Mouse (Mus musculus): ENCODE data around the gene Pde7b. TPM values are rescaled to one million over a fixed set of nuclear protein-coding genes. Genes with fewer than 3 reads are reported as not detected.

The Pde7b gene
- 0.70 and 1.2 TPM in 2 replicates for polyA plus RNA-seq (2012; rRNA removed)

GRCm38 (mm10) chr10:20724906-20725305, at the start of gene Pde7b:
Pde7b (minus strand) TSS chr10:20725078.
- Histone ChIP-seq H3K27me3 (ENCODE audit: control insufficient read depth, insufficient read depth, low read length) (no peaks in the 10 kb centered on the region), H3K4me3 (ENCODE audit: control insufficient read depth, low read depth, low read length) (no peak within 1 kb of the TSS), H3K36me3 (ENCODE audit: control insufficient read depth, insufficient read depth, low read length) (no peaks in the 10 kb centered on the region), H3K4me1 (ENCODE audit: control insufficient read depth, insufficient read depth, low read length) (peaks cover 4% of the 10 kb centered on the region; the same call in 1 of the 2 replicates), H3K27ac (ENCODE audit: control insufficient read depth, insufficient read depth, low read depth, low read length) (no peak within 1 kb of the TSS)
- TF ChIP-seq CTCF (IDR thresholded peaks at IDR 0.05; ENCODE audit: control insufficient read depth, insufficient read depth, insufficient replicate concordance, low read depth, low read length), result no peak
- no peak for TF ChIP-seq POLR2A (IDR thresholded peaks at IDR 0.05; ENCODE audit: control insufficient read depth, low read depth, low read length)

- Histone ChIP-seq H3K27ac (ENCODE audit: control insufficient read depth, insufficient read depth, low read depth, low read length) (no peak overlapping the region), H3K4me3 (ENCODE audit: control insufficient read depth, low read depth, low read length) (no peak overlapping the region), H3K27me3 (ENCODE audit: control insufficient read depth, insufficient read depth, low read length) (no peaks in the 10 kb centered on the region), H3K36me3 (ENCODE audit: control insufficient read depth, insufficient read depth, low read length) (no peaks in the 10 kb centered on the region), H3K4me1 (ENCODE audit: control insufficient read depth, insufficient read depth, low read length) (no peaks in the 10 kb centered on the region)
- TF ChIP-seq POLR2A (IDR thresholded peaks at IDR 0.05; ENCODE audit: control insufficient read depth, low read depth, low read length) (no peak), CTCF (IDR thresholded peaks at IDR 0.05; ENCODE audit: control insufficient read depth, insufficient read depth, insufficient replicate concordance, low read depth, low read length) (no peak)
Observed at GRCm38 (mm10) chr10:20772056-20772455, 47.2 kb upstream of the Pde7b start.

GRCm38 (mm10) chr10:20770418-20770888, 45.6 kb upstream of the Pde7b start:
- Histone ChIP-seq H3K27me3 (ENCODE audit: control insufficient read depth, insufficient read depth, low read length) (no peaks in the 10 kb centered on the region), H3K36me3 (ENCODE audit: control insufficient read depth, insufficient read depth, low read length) (no peaks in the 10 kb centered on the region), H3K4me3 (ENCODE audit: control insufficient read depth, low read depth, low read length) (no peak overlapping the region), H3K27ac (ENCODE audit: control insufficient read depth, insufficient read depth, low read depth, low read length) (no peak overlapping the region), H3K4me1 (ENCODE audit: control insufficient read depth, insufficient read depth, low read length) (no peaks in the 10 kb centered on the region)
- TF ChIP-seq POLR2A (IDR thresholded peaks at IDR 0.05; ENCODE audit: control insufficient read depth, low read depth, low read length), result no peak
- TF ChIP-seq CTCF (IDR thresholded peaks at IDR 0.05; ENCODE audit: control insufficient read depth, insufficient read depth, insufficient replicate concordance, low read depth, low read length), result no peak

- Histone ChIP-seq H3K4me3 (ENCODE audit: control insufficient read depth, low read depth, low read length) (no peak overlapping the region), H3K4me1 (ENCODE audit: control insufficient read depth, insufficient read depth, low read length) (no peaks in the 10 kb centered on the region), H3K36me3 (ENCODE audit: control insufficient read depth, insufficient read depth, low read length) (no peaks in the 10 kb centered on the region), H3K27me3 (ENCODE audit: control insufficient read depth, insufficient read depth, low read length) (no peaks in the 10 kb centered on the region), H3K27ac (ENCODE audit: control insufficient read depth, insufficient read depth, low read depth, low read length) (no peak overlapping the region)
- TF ChIP-seq POLR2A (IDR thresholded peaks at IDR 0.05; ENCODE audit: control insufficient read depth, low read depth, low read length), result no peak
- TF ChIP-seq CTCF (IDR thresholded peaks at IDR 0.05; ENCODE audit: control insufficient read depth, insufficient read depth, insufficient replicate concordance, low read depth, low read length), result no peak
Observed at GRCm38 (mm10) chr10:20769557-20770417, 44.9 kb upstream of the Pde7b start.

- H3K36me3 ChIP-seq (ENCODE audit: control insufficient read depth, insufficient read depth, low read length), result no peaks in the 10 kb centered on the region
- H3K4me1 ChIP-seq (ENCODE audit: control insufficient read depth, insufficient read depth, low read length), result no peaks in the 10 kb centered on the region
- no peak overlapping the region for H3K4me3 ChIP-seq (ENCODE audit: control insufficient read depth, low read depth, low read length)
- TF ChIP-seq POLR2A (IDR thresholded peaks at IDR 0.05; ENCODE audit: control insufficient read depth, low read depth, low read length) (no peak), CTCF (IDR thresholded peaks at IDR 0.05; ENCODE audit: control insufficient read depth, insufficient read depth, insufficient replicate concordance, low read depth, low read length) (no peak)
- no peaks in the 10 kb centered on the region for H3K27me3 ChIP-seq (ENCODE audit: control insufficient read depth, insufficient read depth, low read length)
- H3K27ac ChIP-seq (ENCODE audit: control insufficient read depth, insufficient read depth, low read depth, low read length), result no peak overlapping the region
Observed at GRCm38 (mm10) chr10:20764352-20764751, 39.5 kb upstream of the Pde7b start.

GRCm38 (mm10) chr10:20758939-20759338, 34.1 kb upstream of the Pde7b start:
- H3K36me3 ChIP-seq (ENCODE audit: control insufficient read depth, insufficient read depth, low read length), result no peaks in the 10 kb centered on the region
- no peaks in the 10 kb centered on the region for H3K4me1 ChIP-seq (ENCODE audit: control insufficient read depth, insufficient read depth, low read length)
- H3K27me3 ChIP-seq (ENCODE audit: control insufficient read depth, insufficient read depth, low read length), result no peaks in the 10 kb centered on the region
- TF ChIP-seq POLR2A (IDR thresholded peaks at IDR 0.05; ENCODE audit: control insufficient read depth, low read depth, low read length) (no peak), CTCF (IDR thresholded peaks at IDR 0.05; ENCODE audit: control insufficient read depth, insufficient read depth, insufficient replicate concordance, low read depth, low read length) (no peak)
- H3K4me3 ChIP-seq (ENCODE audit: control insufficient read depth, low read depth, low read length), result no peak overlapping the region
- H3K27ac ChIP-seq (ENCODE audit: control insufficient read depth, insufficient read depth, low read depth, low read length), result no peak overlapping the region

GRCm38 (mm10) chr10:20758259-20758658, 33.4 kb upstream of the Pde7b start:
- Histone ChIP-seq H3K4me1 (ENCODE audit: control insufficient read depth, insufficient read depth, low read length) (no peaks in the 10 kb centered on the region), H3K36me3 (ENCODE audit: control insufficient read depth, insufficient read depth, low read length) (no peaks in the 10 kb centered on the region), H3K27me3 (ENCODE audit: control insufficient read depth, insufficient read depth, low read length) (no peaks in the 10 kb centered on the region), H3K27ac (ENCODE audit: control insufficient read depth, insufficient read depth, low read depth, low read length) (no peak overlapping the region), H3K4me3 (ENCODE audit: control insufficient read depth, low read depth, low read length) (no peak overlapping the region)
- TF ChIP-seq POLR2A (IDR thresholded peaks at IDR 0.05; ENCODE audit: control insufficient read depth, low read depth, low read length) (no peak), CTCF (IDR thresholded peaks at IDR 0.05; ENCODE audit: control insufficient read depth, insufficient read depth, insufficient replicate concordance, low read depth, low read length) (no peak)
